Mouse (Mus musculus) left cerebral cortex, adult 8-10 months (tissue): ENCODE data around the gene Npr2. TPM values are rescaled to one million over a fixed set of nuclear protein-coding genes. Genes with fewer than 3 reads are reported as not detected.
A peak's percentile ranks its signal among the peaks of the same experiment; 100 is the strongest.

Experiments used
- DNase-seq, 2 experiments: peaks; one replicate each; pipeline ENCODE4 v3.0.0; 2022; ENCODE audit warnings: low spot score in 2 of 2
- microRNA-seq, 2 experiments: library from miRNA; unstranded; fragments of <30 nt; microRNA quantifications; one replicate each; pipeline ENCODE4 v1.2.0; 2022
- total RNA-seq, 4 experiments: library from RNA; stranded (reverse); gene quantifications; 2 replicates each; pipeline ENCODE4 v1.2.4; 2022

Npr2 gene
- total RNA-seq, 4 experiments from 2014 or later: 42.5 to 60.2 (median 56.9) TPM

GRCm38 (mm10) chr4:43668782-43669427, 37.2 kb downstream of the Npr2 start, which contains the start of the genes Tmem8b and Fam221b:
TSS of gene Tmem8b (plus strand) at chr4:43668971.
TSS of gene Fam221b (minus strand) at chr4:43669145.
- DNase-seq: peak; percentile 85 to 86

GRCm38 (mm10) chr4:43669428-43669794, 37.7 kb downstream of the Npr2 start:
- DNase-seq: peak in 1 of 2 experiments; percentile 24

DNA sequence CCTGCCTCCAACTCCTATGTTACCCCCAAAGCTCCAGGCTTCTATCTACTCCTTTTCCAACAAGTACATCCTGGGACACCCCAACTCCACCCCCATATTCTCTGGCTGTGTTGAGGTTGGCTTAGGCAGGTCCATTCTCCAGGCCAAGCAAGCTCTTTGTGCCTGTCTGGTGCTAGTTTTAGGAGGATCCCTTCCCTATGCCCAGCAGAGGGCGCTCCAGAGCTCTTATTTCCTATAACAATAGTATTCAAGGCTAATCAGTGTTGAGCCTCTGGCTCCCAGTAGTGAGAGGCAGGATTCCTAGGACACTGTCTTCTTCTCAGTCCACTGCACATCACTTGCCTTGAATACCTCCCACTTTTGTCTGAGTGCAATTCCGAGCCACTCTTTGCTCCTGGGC, 40.3 kb downstream of the Npr2 start:
- DNase-seq: peak; percentile 60 to 63

DNA sequence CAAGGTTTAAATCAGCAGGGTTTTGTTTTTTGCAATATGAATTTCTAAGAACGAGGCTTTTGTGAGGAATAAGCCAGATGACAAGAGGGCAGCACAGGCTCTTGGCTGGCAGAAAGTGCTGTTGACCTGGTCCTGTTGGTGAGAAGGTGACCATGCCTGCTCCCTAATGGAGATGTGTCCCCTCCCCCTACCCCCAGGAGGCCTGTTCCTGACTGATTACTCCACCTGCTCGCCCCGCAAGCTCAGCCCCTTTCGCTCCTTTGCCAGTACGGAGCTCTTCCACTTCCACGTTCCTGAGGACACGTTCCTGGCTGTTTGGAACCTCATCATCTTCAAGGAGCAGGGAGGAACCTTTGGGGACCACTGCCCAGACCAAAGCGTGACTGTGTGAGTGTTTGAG, 42.0 kb downstream of the Npr2 start:
- DNase-seq: no peak

DNA sequence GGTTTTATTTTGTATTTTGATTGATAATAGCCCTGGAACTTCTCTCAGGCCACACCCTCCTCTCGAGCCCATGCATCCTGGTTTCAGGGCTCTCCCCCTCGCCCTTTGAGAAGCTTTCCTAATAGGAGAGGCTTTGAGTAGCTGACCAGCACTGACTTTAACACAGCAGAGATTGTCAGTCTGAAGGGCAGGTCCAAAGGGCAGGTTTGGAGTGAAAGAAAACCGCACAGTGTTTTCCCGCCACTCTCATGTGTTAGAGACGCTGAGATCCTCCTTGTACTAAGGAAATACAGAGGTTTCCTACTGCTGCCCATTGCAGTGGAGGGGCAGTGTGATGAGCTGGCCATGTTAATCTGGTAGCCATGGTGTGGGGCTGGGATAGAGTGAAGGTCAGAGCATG, 43.2 kb downstream of the Npr2 start:
- no peak for DNase-seq

- DNase-seq: no peak
These were observed 43.9 kb downstream of the Npr2 start for GRCm38 (mm10) chr4:43675608-43676007.

GRCm38 (mm10) chr4:43678541-43678940, 46.8 kb downstream of the Npr2 start:
- DNase-seq: no peak

DNA sequence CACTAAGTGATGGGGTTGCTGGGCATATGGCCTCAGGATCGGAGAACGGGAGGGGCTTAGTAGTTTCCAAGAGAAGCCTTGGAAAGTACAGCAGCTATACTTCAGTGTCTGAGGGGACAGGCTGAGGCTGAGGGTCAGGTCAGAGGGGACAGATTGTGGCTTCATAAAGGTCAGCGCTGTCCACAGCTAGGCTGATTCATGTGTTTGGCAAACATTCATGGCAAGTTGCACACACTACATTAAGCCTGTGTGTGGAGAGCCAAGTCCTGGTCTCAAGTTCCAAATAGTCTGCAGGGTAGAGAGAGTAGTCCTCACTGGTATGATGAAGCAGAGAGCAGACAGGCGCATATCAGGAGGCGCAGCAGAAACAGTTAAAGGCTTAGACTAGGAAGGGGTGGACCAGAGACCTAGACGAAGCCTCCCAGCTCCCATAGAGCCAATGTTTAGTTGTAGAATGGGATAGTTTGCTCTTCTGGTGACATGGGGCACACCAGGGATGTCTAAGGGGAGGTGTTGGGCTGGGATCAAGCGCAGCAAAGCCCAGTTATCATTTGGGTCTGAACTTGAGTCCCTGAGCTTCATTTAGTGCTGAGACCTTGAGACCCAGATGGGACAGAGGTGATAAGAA, 47.8 kb downstream of the Npr2 start:
- DNase-seq: no peak

- DNase-seq: no peak
These were observed 58.3 kb downstream of the Npr2 start for GRCm38 (mm10) chr4:43690021-43690420.

DNA sequence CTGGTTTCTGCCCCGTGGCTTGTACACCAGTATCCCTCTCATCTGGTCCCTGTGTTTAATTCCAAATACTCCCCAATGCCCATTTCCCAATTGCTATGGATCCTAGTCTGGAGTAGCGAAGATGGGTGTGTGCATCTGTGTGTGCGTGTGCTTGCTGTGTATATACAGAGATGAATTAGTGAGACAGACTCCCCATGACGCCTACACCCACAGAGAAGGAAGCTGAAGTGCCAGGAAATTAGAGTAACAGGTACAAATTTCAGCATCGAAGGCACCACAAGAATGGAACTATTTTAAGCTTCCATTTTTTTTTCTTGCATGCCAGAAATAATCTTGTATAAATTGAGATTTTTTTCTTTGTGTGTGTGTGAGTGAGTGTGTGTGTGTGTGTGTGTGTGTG, 59.3 kb downstream of the Npr2 start:
- DNase-seq: no peak

- no peak for DNase-seq
These were observed 62.1 kb downstream of the Npr2 start for GRCm38 (mm10) chr4:43693806-43694241.

DNA sequence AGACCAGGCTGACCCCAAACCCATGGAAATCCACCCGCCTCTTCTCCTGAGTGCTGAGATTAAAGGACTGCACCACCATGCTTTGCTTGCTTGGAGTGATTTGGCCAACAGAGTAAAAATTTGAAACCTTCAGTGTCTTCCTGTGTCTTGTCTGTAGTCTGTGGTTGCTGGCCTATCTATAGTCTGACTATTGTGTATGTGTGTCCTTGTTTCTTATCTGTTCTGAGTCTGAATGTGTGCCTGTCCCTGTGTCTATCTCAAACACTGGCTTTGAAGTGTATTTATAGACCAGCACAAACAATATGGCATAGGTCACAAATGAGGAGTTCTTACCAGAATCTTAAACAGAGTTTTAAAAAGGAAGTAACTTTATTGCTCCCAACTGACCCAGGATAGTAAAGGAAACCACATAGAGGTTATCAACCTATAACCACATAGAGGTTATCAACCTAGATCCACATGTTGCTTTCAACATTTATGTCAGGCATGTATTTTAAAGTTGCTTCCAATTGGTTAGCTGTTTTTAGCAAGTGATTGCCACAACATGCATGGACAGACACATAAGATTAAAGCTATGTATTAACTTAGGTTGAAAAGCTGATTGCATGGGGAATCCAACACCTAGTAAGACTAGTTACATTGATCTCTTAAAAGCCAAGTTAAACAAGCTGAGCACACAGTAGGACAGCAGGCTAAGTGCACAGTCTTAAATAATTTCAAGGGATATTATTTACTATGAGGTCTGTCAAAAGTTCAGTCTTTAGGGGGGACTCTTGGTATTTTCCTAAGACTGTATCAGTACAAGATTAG, 62.9 kb downstream of the Npr2 start:
- no peak for DNase-seq

DNA sequence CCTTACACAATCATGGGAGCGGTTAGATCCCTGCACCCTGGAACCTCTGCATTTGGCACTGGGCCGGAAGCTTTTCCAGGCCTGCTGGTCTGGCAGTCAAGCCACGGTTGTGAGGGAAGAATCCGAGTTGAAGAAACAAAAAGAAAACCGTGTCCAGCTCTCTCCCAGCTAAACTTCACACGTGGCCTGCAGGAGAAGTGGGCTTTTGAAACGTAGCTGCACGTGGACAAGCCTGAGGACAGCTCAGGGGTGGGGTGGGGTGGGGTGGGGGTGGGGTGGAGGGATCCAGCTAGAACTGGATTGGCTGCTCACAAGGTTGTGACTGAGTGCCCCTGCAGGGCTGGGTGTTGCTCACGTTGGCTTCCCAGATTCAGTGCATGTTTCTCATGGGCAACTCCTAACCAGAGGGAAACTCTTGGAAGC, 63.5 kb downstream of the Npr2 start:
- no peak for DNase-seq

GRCm38 (mm10) chr4:43696561-43696960, 64.8 kb downstream of the Npr2 start:
- DNase-seq: no peak

- DNase-seq: no peak
These were observed 69.0 kb downstream of the Npr2 start, which contains the start of gene Olfr70 for GRCm38 (mm10) chr4:43700707-43701106. TSS of gene Olfr70 (minus strand) at chr4:43700807.

Small RNA genes lying within 50 kb of the gene (microRNA-seq; reads per million reads assigned to microRNA genes)
- gene Gm25262: 0 reads per million in 2 experiments

Other genes starting within 250 kb of the Npr2 start
- gene Rusc2, start 250.0 kb upstream of the Npr2 start, total RNA-seq: 100 to 1,000 TPM; 116 to 144 (median 123) TPM
- gene Fam166b, start 202.8 kb upstream of the Npr2 start, total RNA-seq: 1 to 10 TPM; 1.3 to 1.9 (median 1.4) TPM
- gene Tesk1, start 190.0 kb upstream of the Npr2 start, total RNA-seq: 10 to 100 TPM; 91.7 to 98.0 (median 95.6) TPM
- 1 to 10 TPM in 3 of 4 experiments, under 1 TPM in 1; 0.38 to 2.9 (median 1.6) TPM for gene Cd72, start 177.3 kb upstream of the Npr2 start, total RNA-seq
- gene Sit1, start 148.2 kb upstream of the Npr2 start, total RNA-seq: under 1 TPM in 1 of 4 experiments, not detected in 3; 0.46 TPM
- gene Ccdc107, start 139.0 kb upstream of the Npr2 start, total RNA-seq: 10 to 100 TPM; 26.5 to 37.8 (median 30.1) TPM
- gene Arhgef39, start 132.2 kb upstream of the Npr2 start, total RNA-seq: 1 to 10 TPM; 1.2 to 2.2 (median 1.6) TPM
- 1 to 10 TPM; 2.1 to 5.1 (median 2.8) TPM for gene Car9, start 125.0 kb upstream of the Npr2 start, total RNA-seq
- 10 to 100 TPM; 11.7 to 14.4 (median 13.8) TPM for gene Tpm2, start 108.2 kb upstream of the Npr2 start, total RNA-seq
- 10 to 100 TPM; 68.2 to 77.9 (median 73.6) TPM for gene Creb3, start 69.6 kb upstream of the Npr2 start, total RNA-seq
- 10 to 100 TPM; 38.8 to 55.7 (median 46.1) TPM for gene Tln1, start 69.2 kb upstream of the Npr2 start, total RNA-seq
- 10 to 100 TPM; 47.0 to 60.5 (median 49.8) TPM for gene Rgp1, start 53.2 kb upstream of the Npr2 start, total RNA-seq
- 10 to 100 TPM; 62.1 to 69.7 (median 65.6) TPM for gene Gba2, start 53.1 kb upstream of the Npr2 start, total RNA-seq
- gene Msmp, start 47.4 kb upstream of the Npr2 start, total RNA-seq: 1 to 10 TPM in 1 of 4 experiments, not detected in 3; 1.1 TPM
- 1 to 10 TPM; 1.3 to 1.6 (median 1.5) TPM for gene Spag8, start 21.7 kb downstream of the Npr2 start, total RNA-seq
- 10 to 100 TPM; 29.6 to 46.8 (median 41.6) TPM for gene Hint2, start 24.5 kb downstream of the Npr2 start, total RNA-seq
- 10 to 100 TPM; 56.5 to 59.6 (median 57.4) TPM for gene Tmem8b, start 37.0 kb downstream of the Npr2 start, total RNA-seq
- 1 to 10 TPM; 1.2 to 2.0 (median 1.6) TPM for gene Fam221b, start 37.2 kb downstream of the Npr2 start, total RNA-seq
- gene Olfr70, start 68.9 kb downstream of the Npr2 start, total RNA-seq: not detected
- not detected for gene Olfr71, start 78.3 kb downstream of the Npr2 start, total RNA-seq
- under 1 TPM; 0.60 to 0.91 (median 0.75) TPM for gene Hrct1, start 95.3 kb downstream of the Npr2 start, total RNA-seq
- gene Spaar, start 98.1 kb downstream of the Npr2 start, total RNA-seq: under 1 TPM; 0.39 to 0.91 (median 0.81) TPM
- under 1 TPM in 1 of 4 experiments, not detected in 3; 0.42 TPM for gene Olfr159, start 139.1 kb downstream of the Npr2 start, total RNA-seq
- gene Olfr156, start 192.0 kb downstream of the Npr2 start, total RNA-seq: not detected
- not detected for gene Olfr157, start 208.3 kb downstream of the Npr2 start, total RNA-seq
- gene Olfr155, start 219.6 kb downstream of the Npr2 start, total RNA-seq: not detected
- 1 to 10 TPM; 8.1 to 8.8 (median 8.3) TPM for gene Reck, start 243.6 kb downstream of the Npr2 start, total RNA-seq